Mouse (Mus musculus): ENCODE results near the gene Glt6d1. TPM values are rescaled to one million over a fixed set of nuclear protein-coding genes. Genes with fewer than 3 reads are reported as not detected.

Glt6d1 gene
- polyA plus RNA-seq (2015; fragmentation: Nextera tagmentation; extraction: Ambion mirVana), result not detected in 2 replicates

DNA sequence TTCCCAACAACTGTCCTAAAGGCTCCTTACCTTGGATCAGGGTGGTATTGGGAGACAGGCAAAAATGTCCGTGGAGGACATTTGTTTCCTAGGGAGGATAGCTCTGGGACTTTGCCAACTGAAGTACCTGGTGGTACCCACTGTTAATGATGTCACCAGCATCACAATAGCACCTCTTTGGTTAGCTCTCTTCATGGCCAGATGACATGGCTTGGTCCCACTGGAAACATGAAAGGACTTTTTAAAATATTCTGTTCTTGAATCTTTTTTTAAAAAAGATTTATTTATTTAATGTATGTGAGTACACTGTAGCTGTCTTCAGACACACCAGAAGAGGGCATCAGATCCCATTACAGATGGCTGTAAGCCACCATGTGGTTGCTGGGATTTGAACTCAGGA is at the start of gene Glt6d1:
TSS of gene Glt6d1 (minus strand) at position 101 of the 400 bp plus-strand sequence.

DNA sequence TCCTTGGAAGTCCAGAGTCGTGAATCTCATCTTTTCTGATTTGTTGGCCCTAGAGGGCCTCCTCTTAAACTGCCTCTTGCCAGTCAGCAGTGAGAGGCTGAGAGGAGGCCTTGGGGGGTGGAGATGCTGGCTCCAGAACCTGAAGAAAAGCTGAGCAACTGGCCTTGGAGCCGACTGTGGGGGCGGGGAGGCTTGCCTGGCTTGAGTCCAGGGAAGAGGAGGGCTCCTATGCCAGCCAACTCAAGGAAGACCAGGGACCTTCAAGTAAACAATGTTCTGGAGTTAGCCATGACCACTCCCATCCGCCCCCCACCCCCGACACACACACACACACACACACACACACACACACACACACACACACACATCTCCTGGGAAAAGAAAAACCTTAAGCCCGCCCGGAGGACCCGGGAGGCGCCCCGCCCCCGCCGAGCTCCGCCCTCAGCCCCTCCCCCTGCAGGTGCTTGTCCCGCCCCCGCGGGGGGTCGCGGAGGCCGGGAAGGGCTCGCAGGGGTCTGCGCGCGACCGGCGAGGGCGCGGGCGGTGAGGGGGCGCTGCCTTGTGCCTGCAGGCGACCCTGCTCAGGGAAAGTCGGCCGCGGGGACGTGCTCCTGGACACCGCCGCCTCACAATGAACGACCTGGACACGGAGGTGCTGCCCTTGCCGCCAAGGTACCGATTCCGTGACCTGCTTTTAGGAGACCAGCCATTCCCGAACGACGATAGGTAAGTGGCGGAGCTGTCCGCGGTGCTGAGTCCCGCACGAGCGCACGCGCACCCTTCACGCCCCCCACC is 47.9 kb upstream of the Glt6d1 start, which contains the start of gene Kcnt1:
TSS of gene Kcnt1 (plus strand) at position 398 of the 795 bp plus-strand sequence.

DNA sequence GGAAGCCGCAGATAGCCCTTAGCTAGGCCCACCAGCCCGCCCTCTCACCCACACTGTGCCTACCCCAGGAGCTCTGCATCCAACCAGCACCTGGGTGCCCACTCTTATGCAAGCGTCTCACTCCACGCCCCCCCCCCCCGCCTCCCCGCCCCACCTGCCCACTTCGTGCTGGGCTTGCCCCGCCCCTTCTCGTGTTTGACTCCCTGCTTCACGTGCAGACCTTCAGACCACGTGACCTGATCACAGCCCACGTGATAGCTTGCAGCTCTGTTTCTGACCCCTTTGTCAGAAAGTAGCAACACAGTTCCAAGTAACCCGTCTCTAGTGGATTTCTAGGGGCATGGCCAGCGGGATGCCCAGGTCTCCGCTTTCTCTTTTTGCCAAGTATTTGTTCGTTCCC is 31.6 kb upstream of the Glt6d1 start, which contains the start of gene Sohlh1:
TSS of gene Sohlh1 (minus strand) at position 23 of the 400 bp plus-strand sequence.

DNA sequence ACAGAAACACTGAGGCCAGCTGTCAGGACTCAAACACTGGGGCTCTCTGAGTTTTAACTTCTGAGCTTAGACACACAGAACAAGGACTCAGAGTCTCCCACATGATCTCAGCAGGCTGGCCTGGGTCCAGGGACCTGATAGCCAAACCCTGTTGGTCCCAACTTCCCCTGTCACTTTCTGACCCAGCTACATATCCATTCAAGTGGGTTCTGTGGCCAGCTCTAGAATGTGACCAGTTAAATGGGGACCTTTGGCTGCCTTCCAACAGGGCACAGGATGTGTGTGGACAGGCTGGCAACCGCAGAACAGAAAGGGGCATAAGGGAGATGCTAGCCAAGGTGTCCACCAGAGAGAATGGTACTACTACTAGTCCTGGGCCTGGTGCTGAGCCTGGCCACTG is 7.2 kb upstream of the Glt6d1 start, which contains the start of gene Lcn9:
TSS of gene Lcn9 (plus strand) at position 348 of the 400 bp plus-strand sequence.

DNA sequence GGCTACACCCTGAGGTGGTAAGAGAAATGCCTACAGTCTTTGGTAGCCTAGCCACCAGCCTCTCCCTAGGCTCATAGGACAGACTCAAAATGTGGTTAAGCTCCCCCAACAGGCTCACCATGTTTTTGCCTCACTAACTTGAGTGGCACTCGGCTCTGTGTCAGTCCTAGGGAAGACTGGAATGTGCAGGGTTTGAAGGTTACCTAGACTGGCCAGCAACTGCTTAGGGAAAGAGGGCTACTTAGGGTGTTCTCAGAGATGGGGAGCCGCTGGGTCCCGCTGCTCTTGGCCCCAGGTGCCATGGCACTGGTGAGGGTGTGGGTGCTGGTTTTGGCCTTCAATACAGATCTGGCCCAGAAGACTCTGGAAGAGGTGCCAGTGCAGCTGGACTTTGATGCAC is 33.7 kb downstream of the Glt6d1 start, which contains the start of gene Gm13539:
TSS of gene Gm13539 (plus strand) at position 301 of the 400 bp plus-strand sequence.

DNA sequence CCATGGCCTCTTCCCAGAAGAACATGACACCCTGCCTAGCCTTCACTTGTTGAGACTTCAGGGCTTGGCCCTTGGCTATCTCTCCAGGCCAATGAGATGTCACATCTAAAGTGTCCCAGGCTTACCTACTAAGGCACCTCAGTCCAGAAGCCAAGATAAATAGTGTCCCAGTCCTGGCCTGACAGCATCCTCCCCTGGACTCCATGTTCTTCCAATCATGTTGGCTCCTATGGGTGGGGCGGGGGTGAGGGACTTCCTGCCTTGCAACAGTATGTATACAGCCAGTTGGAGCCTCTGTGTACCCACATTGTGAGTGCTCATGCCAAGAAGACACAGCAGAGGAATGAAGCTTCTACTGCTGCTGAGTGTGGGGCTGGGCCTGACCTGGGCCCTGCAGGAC is 38.9 kb downstream of the Glt6d1 start, which contains the start of gene Lcn11:
TSS of gene Lcn11 (plus strand) at position 301 of the 400 bp plus-strand sequence.

DNA sequence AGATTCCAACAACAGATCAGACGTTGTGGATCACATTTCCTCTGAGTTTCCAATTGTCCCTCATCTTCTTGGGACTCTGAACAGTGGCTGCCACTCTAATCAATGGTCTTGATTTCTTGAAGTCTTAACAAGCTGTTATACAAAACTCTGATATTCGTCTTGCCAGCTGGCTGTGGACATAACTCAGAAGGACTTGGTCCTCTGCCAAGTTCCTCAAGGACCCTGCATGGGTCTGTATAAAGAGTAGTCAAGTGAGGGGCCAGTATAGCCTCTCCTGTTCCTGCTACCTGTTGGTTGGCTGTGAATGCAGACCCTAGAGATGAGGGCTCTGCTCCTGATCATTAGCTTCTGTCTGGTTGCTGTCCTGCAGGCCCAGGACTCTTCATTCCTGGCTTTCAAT is 50.4 kb downstream of the Glt6d1 start, which contains the start of gene Lcn3:
TSS of gene Lcn3 (plus strand) at position 301 of the 400 bp plus-strand sequence.

Other genes starting within 250 kb of the Glt6d1 start
- gene Mamdc4, start 241.0 kb downstream of the Glt6d1 start, polyA plus RNA-seq (2015; fragmentation: Nextera tagmentation; extraction: Ambion mirVana), result 0.45 and 0.50 TPM in 2 replicates
- 93.0 and 102 TPM in 2 replicates for gene Phpt1, start 240.6 kb downstream of the Glt6d1 start, polyA plus RNA-seq (2015; fragmentation: Nextera tagmentation; extraction: Ambion mirVana)
- 0.18 TPM in 1 of 2 replicates, not detected in the other for gene Ajm1, start 234.1 kb downstream of the Glt6d1 start, polyA plus RNA-seq (2015; fragmentation: Nextera tagmentation; extraction: Ambion mirVana)
- gene Rabl6, start 207.3 kb downstream of the Glt6d1 start, polyA plus RNA-seq (2015; fragmentation: Nextera tagmentation; extraction: Ambion mirVana), result 37.7 TPM in 2 replicates
- gene Ccdc183, start 198.2 kb downstream of the Glt6d1 start, polyA plus RNA-seq (2015; fragmentation: Nextera tagmentation; extraction: Ambion mirVana), result 0.35 and 0.42 TPM in 2 replicates
- gene Tmem141, start 193.8 kb downstream of the Glt6d1 start, polyA plus RNA-seq (2015; fragmentation: Nextera tagmentation; extraction: Ambion mirVana), result 22.0 and 25.0 TPM in 2 replicates
- 12.6 and 21.8 TPM in 2 replicates for gene Fcna, start 187.8 kb downstream of the Glt6d1 start, polyA plus RNA-seq (2015; fragmentation: Nextera tagmentation; extraction: Ambion mirVana)
- gene Lcn8, start 162.7 kb downstream of the Glt6d1 start, polyA plus RNA-seq (2015; fragmentation: Nextera tagmentation; extraction: Ambion mirVana), result not detected in 2 replicates
- gene Lcn5, start 157.9 kb downstream of the Glt6d1 start, polyA plus RNA-seq (2015; fragmentation: Nextera tagmentation; extraction: Ambion mirVana), result not detected in 2 replicates
- not detected in 2 replicates for gene Lcn6, start 139.1 kb downstream of the Glt6d1 start, polyA plus RNA-seq (2015; fragmentation: Nextera tagmentation; extraction: Ambion mirVana)
- gene Lcn10, start 133.1 kb downstream of the Glt6d1 start, polyA plus RNA-seq (2015; fragmentation: Nextera tagmentation; extraction: Ambion mirVana), result not detected in 2 replicates
- gene Obp2a, start 115.8 kb downstream of the Glt6d1 start, polyA plus RNA-seq (2015; fragmentation: Nextera tagmentation; extraction: Ambion mirVana), result not detected in 2 replicates
- 41.4 and 46.9 TPM in 2 replicates for gene Bmyc, start 109.1 kb downstream of the Glt6d1 start, polyA plus RNA-seq (2015; fragmentation: Nextera tagmentation; extraction: Ambion mirVana)
- gene Obp2b, start 78.8 kb downstream of the Glt6d1 start, polyA plus RNA-seq (2015; fragmentation: Nextera tagmentation; extraction: Ambion mirVana), result not detected in 2 replicates
- not detected in 2 replicates for gene Lcn3, start 50.3 kb downstream of the Glt6d1 start, polyA plus RNA-seq (2015; fragmentation: Nextera tagmentation; extraction: Ambion mirVana)
- not detected in 2 replicates for gene Lcn11, start 38.8 kb downstream of the Glt6d1 start, polyA plus RNA-seq (2015; fragmentation: Nextera tagmentation; extraction: Ambion mirVana)
- not detected in 2 replicates for gene Gm13539, start 33.6 kb downstream of the Glt6d1 start, polyA plus RNA-seq (2015; fragmentation: Nextera tagmentation; extraction: Ambion mirVana)
- gene Lcn9, start 7.3 kb upstream of the Glt6d1 start, polyA plus RNA-seq (2015; fragmentation: Nextera tagmentation; extraction: Ambion mirVana), result not detected in 2 replicates
- gene Sohlh1, start 31.4 kb upstream of the Glt6d1 start, polyA plus RNA-seq (2015; fragmentation: Nextera tagmentation; extraction: Ambion mirVana), result not detected in 2 replicates
- 0.26 and 0.45 TPM in 2 replicates for gene Kcnt1, start 47.9 kb upstream of the Glt6d1 start, polyA plus RNA-seq (2015; fragmentation: Nextera tagmentation; extraction: Ambion mirVana)
- gene Camsap1, start 167.4 kb upstream of the Glt6d1 start, polyA plus RNA-seq (2015; fragmentation: Nextera tagmentation; extraction: Ambion mirVana), result 7.5 and 8.7 TPM in 2 replicates
- gene Ubac1, start 205.9 kb upstream of the Glt6d1 start, polyA plus RNA-seq (2015; fragmentation: Nextera tagmentation; extraction: Ambion mirVana), result 288 and 302 TPM in 2 replicates